Mouse (Mus musculus) myocyte (in vitro differentiated cells): ENCODE results near the gene A830005F24Rik. TPM values are rescaled to one million over a fixed set of nuclear protein-coding genes. Genes with fewer than 3 reads are reported as not detected.
A peak's percentile ranks its signal among the peaks of the same experiment; 100 is the strongest.

Experiments
- H3K27me3 ChIP-seq: one replicate; pipeline ENCODE4 v1.6.1; 2011; ENCODE audit not compliant: control insufficient read depth, insufficient read depth, insufficient read length
- H3K36me3 ChIP-seq: one replicate; pipeline ENCODE4 v1.6.1; 2011; ENCODE audit not compliant: control insufficient read depth, insufficient read depth
- H3K4me2 ChIP-seq: one replicate; pipeline ENCODE4 v1.6.1; 2011; ENCODE audit warnings: low read depth, control low read depth
- H3K4me3 ChIP-seq: one replicate; pipeline ENCODE4 v1.5.1; 2011; ENCODE audit warnings: mild to moderate bottlenecking, control low read depth, moderate library complexity
- H3K79me2 ChIP-seq: one replicate; pipeline ENCODE4 v1.6.1; 2011; ENCODE audit not compliant: control insufficient read depth, insufficient read depth
- H3ac ChIP-seq: one replicate; pipeline ENCODE4 v1.6.1; 2011; ENCODE audit not compliant: control insufficient read depth, insufficient read length
- CEBPB ChIP-seq: IDR thresholded peaks from 2 replicates; pipeline ENCODE4 v1.6.1; 2011; ENCODE audit warnings: mild to moderate bottlenecking, moderate library complexity; ENCODE audit not compliant: poor library complexity, insufficient read depth, severe bottlenecking
- E2F4 ChIP-seq: IDR thresholded peaks from one replicate; pipeline ENCODE4 v1.6.1; 2011; ENCODE audit warnings: mild to moderate bottlenecking, control low read depth, moderate library complexity; ENCODE audit not compliant: insufficient read depth
- MAX ChIP-seq: IDR thresholded peaks from one replicate; pipeline ENCODE4 v1.6.1; 2011; ENCODE audit warnings: low read depth, mild to moderate bottlenecking, control low read depth
- MYOD1 ChIP-seq, 3 experiments: IDR thresholded peaks; one replicate each; pipeline ENCODE4 v1.6.1; 2011; ENCODE audit warnings: control low read depth in 2 of 3, low read depth in 2 of 3, mild to moderate bottlenecking in 2 of 3, moderate library complexity in 1 of 3; ENCODE audit not compliant: insufficient read length in 2 of 3, control insufficient read depth in 1 of 3
- MYOG ChIP-seq, 3 experiments: IDR thresholded peaks; one replicate each; pipeline ENCODE4 v1.6.1; 2011; ENCODE audit warnings: control low read depth in 2 of 3, low read depth in 2 of 3, mild to moderate bottlenecking in 2 of 3; ENCODE audit not compliant: insufficient read length in 2 of 3, control insufficient read depth in 1 of 3, insufficient read depth in 1 of 3
- POLR2A ChIP-seq: IDR thresholded peaks from one replicate; pipeline ENCODE4 v1.6.1; 2011; ENCODE audit warnings: low read depth, mild to moderate bottlenecking, control low read depth, moderate library complexity; ENCODE audit not compliant: insufficient read length
- POLR2AphosphoS2 ChIP-seq: IDR thresholded peaks from one replicate; pipeline ENCODE4 v1.6.1; 2011; ENCODE audit warnings: low read depth, control low read depth; ENCODE audit not compliant: insufficient read length
- REST ChIP-seq: IDR thresholded peaks from one replicate; pipeline ENCODE4 v1.6.1; 2011; ENCODE audit warnings: mild to moderate bottlenecking, control low read depth, moderate library complexity; ENCODE audit not compliant: insufficient read depth, insufficient read length
- SRF ChIP-seq: IDR thresholded peaks from one replicate; pipeline ENCODE4 v1.6.1; 2011; ENCODE audit warnings: low read depth; ENCODE audit not compliant: control insufficient read depth, insufficient read length
- TCF12 ChIP-seq: IDR thresholded peaks from one replicate; pipeline ENCODE4 v1.6.1; 2011; ENCODE audit warnings: mild to moderate bottlenecking, control low read depth; ENCODE audit not compliant: poor library complexity, insufficient read depth, severe bottlenecking
- TCF3 ChIP-seq: IDR thresholded peaks from one replicate; pipeline ENCODE4 v1.6.1; 2011; ENCODE audit warnings: low read depth, control low read depth; ENCODE audit not compliant: insufficient read length
- USF1 ChIP-seq: IDR thresholded peaks from one replicate; pipeline ENCODE4 v1.6.1; 2011; ENCODE audit warnings: low read depth, mild to moderate bottlenecking, control low read depth, moderate library complexity
- polyA plus RNA-seq: library from polyadenylated mRNA; unstranded; fragments of >200 nt; fragmentation: generic; extraction: Trizol; gene quantifications from one replicate; pipeline ENCODE4 v1.2.1, GENCODE M21; 2012; ENCODE audit warnings: missing spikeins

The A830005F24Rik gene
- polyA plus RNA-seq, 1 experiment = 0.49 TPM

DNA sequence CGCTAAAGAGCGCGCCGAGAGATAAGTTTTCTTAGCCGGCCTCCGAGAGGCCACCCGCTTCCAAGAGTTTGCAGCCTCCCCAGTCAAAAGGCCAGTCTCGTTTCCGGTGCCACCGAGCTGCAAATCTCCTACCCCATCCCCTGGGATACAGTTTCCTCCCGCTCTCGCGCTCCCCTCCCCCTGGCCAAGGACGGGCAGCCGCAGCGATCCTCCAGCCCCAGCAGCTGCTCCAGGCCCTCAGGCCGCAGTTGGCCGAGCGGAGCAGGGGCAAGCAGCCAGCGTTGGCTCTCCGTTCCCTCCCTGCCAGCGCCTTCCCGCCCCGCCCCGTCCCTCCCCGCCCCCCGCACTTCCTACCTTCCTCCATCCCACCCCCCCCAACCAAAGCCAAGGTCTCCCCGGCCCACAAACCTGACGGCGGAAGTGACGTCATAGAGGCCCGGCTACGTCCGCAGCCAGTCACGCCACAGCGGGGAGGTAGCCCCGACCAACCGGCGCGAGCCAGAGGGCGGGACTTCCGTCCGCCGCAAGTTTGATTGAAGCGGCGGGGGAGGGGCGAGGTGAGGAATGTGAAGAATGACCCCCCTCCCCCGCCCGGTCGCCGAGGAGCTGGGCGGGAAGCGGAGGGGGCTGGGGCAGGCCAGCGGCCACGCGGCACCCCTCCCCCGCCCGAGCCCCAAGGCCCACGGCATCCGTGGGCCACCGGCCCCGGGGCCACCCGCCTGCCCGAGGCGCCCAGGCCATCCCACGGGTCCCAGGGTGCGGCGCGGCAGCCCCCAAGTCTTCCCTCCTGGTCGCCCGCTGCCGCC, 32.3 kb downstream of the A830005F24Rik start:
- peak overlapping the region; percentile 55 for H3ac ChIP-seq
- peaks cover 48% of the 10 kb centered on the region for H3K79me2 ChIP-seq
- H3K36me3 ChIP-seq = no peaks in the 10 kb centered on the region
- peak overlapping the region; percentile 62 for H3K4me3 ChIP-seq
- TF ChIP-seq TCF12 = peak; percentile 31
- TF ChIP-seq TCF3 = peak; percentile 85
- no peak for TF ChIP-seq SRF
- no peak for TF ChIP-seq CEBPB
- TF ChIP-seq MYOG (IDR thresholded peaks at IDR 0.05; ENCODE audit: control insufficient read depth in 1 of 3, insufficient read depth in 1 of 3, insufficient read length in 2 of 3, low read depth in 2 of 3) = peak; percentile 78 to 98 (median 98)
- no peak for TF ChIP-seq USF1
- peak; percentile 76 for TF ChIP-seq POLR2AphosphoS2
- peak; percentile 82 for TF ChIP-seq POLR2A
- TF ChIP-seq MAX = no peak
- no peak for TF ChIP-seq E2F4
- peak in 2 of 3 experiments; percentile 95 to 97 for TF ChIP-seq MYOD1 (IDR thresholded peaks at IDR 0.05; ENCODE audit: control insufficient read depth in 1 of 3, insufficient read length in 2 of 3, low read depth in 2 of 3)
- no peak for TF ChIP-seq REST
- H3K4me2 ChIP-seq = peak overlapping the region; percentile 83
- H3K27me3 ChIP-seq = no peaks in the 10 kb centered on the region

GRCm38 (mm10) chr13:48546330-48546917, 33.1 kb downstream of the A830005F24Rik start:
- Histone ChIP-seq H3K4me2 (peak overlapping the region; percentile 92), H3K36me3 (no peaks in the 10 kb centered on the region), H3ac (peak overlapping the region; percentile 55), H3K79me2 (peaks cover 40% of the 10 kb centered on the region), H3K27me3 (no peaks in the 10 kb centered on the region), H3K4me3 (peak overlapping the region; percentile 62)
- TF ChIP-seq POLR2AphosphoS2 (peak; percentile 49), MYOD1 (IDR thresholded peaks at IDR 0.05; ENCODE audit: control insufficient read depth in 1 of 3, insufficient read length in 2 of 3, low read depth in 2 of 3) (no peak), REST (no peak), MAX (no peak), TCF12 (no peak), E2F4 (peak; percentile 52), POLR2A (peak; percentile 71), TCF3 (peak; percentile 9), USF1 (peak; percentile 95), SRF (peak; percentile 50), MYOG (IDR thresholded peaks at IDR 0.05; ENCODE audit: control insufficient read depth in 1 of 3, insufficient read depth in 1 of 3, insufficient read length in 2 of 3, low read depth in 2 of 3) (no peak)

DNA sequence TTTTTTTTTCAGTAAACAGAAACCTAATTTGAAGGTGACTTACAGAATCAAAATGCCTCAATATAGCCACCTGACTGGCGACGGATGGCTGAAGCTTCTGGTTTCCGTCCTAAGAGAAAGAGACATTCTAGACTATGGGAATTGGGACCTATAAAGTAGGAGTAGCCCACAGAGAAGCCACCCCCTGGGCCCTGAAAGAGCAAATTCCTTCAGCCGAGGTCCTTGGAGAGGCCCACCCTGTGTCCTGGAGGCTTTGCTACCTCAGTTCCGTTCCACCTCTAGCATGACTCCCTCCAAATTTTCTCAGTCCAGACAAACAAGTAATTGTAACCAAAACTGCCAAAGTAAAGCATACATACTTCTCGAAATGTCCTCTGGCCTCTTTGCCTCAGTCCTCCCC, 34.3 kb downstream of the A830005F24Rik start:
- H3ac ChIP-seq = no peak overlapping the region
- H3K79me2 ChIP-seq = peaks cover 28% of the 10 kb centered on the region
- H3K4me2 ChIP-seq = peak overlapping the region; percentile 5
- TF ChIP-seq MYOG (IDR thresholded peaks at IDR 0.05; ENCODE audit: control insufficient read depth in 1 of 3, insufficient read depth in 1 of 3, insufficient read length in 2 of 3, low read depth in 2 of 3) = no peak
- no peak for TF ChIP-seq TCF3
- no peak for TF ChIP-seq USF1
- no peak for TF ChIP-seq TCF12
- no peak for TF ChIP-seq SRF
- TF ChIP-seq CEBPB = no peak
- no peak for TF ChIP-seq E2F4
- TF ChIP-seq REST = no peak
- no peak for TF ChIP-seq POLR2A
- TF ChIP-seq POLR2AphosphoS2 = no peak
- TF ChIP-seq MYOD1 (IDR thresholded peaks at IDR 0.05; ENCODE audit: control insufficient read depth in 1 of 3, insufficient read length in 2 of 3, low read depth in 2 of 3) = no peak
- no peak for TF ChIP-seq MAX
- H3K36me3 ChIP-seq = no peaks in the 10 kb centered on the region
- H3K4me3 ChIP-seq = no peak overlapping the region
- H3K27me3 ChIP-seq = no peaks in the 10 kb centered on the region

DNA sequence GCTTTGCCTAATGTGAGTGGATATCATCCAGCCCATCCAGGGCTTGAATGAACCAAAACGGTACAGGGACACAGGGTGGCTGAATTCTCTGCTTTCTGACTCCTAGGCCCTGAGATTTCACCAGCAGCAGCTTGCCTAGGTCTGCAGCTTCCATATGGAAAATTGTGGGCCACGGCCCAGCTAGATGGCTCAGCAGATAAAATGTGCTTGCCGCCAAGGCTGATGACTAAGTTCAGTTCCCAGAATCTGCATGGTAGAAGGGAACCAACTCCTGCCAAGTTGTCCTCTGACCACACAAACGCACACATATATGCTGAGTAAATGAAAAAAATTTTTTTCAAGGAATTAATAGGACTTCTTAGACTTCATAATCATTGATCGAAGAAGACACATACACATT, 34.9 kb downstream of the A830005F24Rik start:
- H3K4me3 ChIP-seq = no peak overlapping the region
- peaks cover 22% of the 10 kb centered on the region for H3K79me2 ChIP-seq
- H3K27me3 ChIP-seq = no peaks in the 10 kb centered on the region
- no peaks in the 10 kb centered on the region for H3K36me3 ChIP-seq
- H3K4me2 ChIP-seq = no peak overlapping the region
- no peak overlapping the region for H3ac ChIP-seq
- TF ChIP-seq MYOD1 (IDR thresholded peaks at IDR 0.05; ENCODE audit: control insufficient read depth in 1 of 3, insufficient read length in 2 of 3, low read depth in 2 of 3) (no peak), CEBPB (no peak), POLR2AphosphoS2 (no peak), POLR2A (no peak), TCF12 (no peak), USF1 (no peak), MYOG (IDR thresholded peaks at IDR 0.05; ENCODE audit: control insufficient read depth in 1 of 3, insufficient read depth in 1 of 3, insufficient read length in 2 of 3, low read depth in 2 of 3) (no peak), REST (no peak), MAX (no peak), TCF3 (no peak), SRF (no peak), E2F4 (no peak)
